Mouse (Mus musculus): ENCODE results near the gene Gcgr. TPM values are rescaled to one million over a fixed set of nuclear protein-coding genes. Genes with fewer than 3 reads are reported as not detected.
"Not testable (repeated sequence)": the region's sequence is repeated elsewhere in the genome, so short reads cannot be mapped to it uniquely, and the experiment has no call there.

Gcgr gene
- polyA plus RNA-seq, 1 experiment from 2014 or later = not detected

DNA sequence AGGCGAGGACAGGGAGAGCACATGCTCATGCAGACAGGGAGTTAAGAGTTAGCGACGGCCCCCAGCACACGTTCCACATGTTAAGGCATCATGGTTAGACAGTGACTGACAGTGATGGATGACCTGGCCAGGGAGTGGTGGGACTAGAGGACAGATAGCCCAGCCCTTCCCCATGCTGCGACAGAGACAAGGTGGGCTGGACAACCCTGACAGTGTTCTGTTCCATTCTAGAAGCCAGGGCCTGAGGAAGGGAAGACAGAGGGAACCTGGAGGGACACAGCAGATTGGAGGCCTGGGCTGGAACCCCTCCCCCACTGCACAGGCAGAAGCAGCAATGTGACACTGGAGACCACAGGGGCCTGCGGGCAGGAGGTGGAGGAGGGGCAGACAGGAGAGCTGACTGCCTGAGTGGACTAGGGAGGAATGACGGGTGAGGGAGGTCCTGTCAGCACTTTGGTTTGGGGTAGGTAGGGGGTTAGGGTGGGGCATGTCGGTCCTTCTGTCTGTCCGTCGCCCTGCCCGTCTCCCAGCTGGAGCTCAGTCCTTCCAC is 48.3 kb downstream of the Gcgr start:
- H3K4me1 ChIP-seq (replicated peaks; ENCODE audit: control insufficient read depth, insufficient read depth, low read length) = peaks cover 13% of the 10 kb centered on the region
- H3K4me3 ChIP-seq (ENCODE audit: low read depth, low read length) = no peak overlapping the region
- 87% methylated on average over 11 of the region's 11 CpGs for WGBS

DNA sequence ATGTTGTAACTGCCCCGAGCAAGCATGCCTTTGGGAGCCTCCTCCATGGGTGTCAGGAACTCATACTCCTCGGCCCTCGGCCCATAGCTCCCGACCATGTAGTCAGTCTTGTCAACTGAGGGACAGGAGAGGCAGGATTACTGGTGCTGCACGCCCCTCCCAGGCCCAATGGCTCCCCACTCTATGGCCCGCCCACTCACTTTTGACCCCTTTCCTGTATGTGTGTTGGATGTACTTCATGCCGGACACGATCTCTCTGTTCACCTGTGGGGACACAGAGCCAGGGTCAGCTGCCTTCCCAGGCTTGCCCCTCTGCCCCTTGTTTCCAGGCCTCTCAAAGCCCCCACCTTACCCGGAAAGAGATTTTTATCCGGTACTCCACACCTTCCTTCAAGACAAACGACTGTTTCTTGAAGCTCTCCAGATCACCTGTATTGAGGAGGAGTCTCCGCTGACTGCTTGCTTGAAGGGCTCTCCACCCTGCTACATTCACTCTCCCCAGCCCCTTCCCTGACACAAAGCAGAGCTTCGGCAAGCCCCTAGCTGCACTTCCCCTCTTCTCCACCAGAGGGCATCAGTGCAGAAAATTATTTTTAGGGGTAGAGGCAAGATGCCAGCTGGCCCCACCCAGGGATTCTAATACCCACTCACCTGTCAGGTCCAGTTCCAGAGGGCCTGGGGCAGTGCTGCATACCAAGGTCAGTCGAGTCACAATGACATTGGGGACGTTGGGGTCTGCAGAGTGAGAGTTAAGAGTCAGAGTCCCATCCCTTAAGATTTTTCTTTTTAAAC is 49.0 kb downstream of the Gcgr start:
- Histone ChIP-seq H3K9ac (ENCODE audit: low read length) (peak overlapping the region; percentile 30), H3K9me3 (ENCODE audit: control insufficient read depth, low read length) (peaks cover 3% of the 10 kb centered on the region; the same call in 1 of the 2 replicates), H3K27ac (ENCODE audit: low read depth, low read length) (no peak overlapping the region), H3K27me3 (ENCODE audit: control insufficient read depth, insufficient read depth, low read length) (no peaks in the 10 kb centered on the region), H3K4me1 (replicated peaks; ENCODE audit: control insufficient read depth, insufficient read depth, low read length) (peaks cover 10% of the 10 kb centered on the region), H3K4me2 (ENCODE audit: low read depth, low read length, severe bottlenecking) (peak overlapping the region; percentile 87), H3K36me3 (ENCODE audit: control insufficient read depth, insufficient read depth, low read length) (peaks cover 20% of the 10 kb centered on the region), H3K4me3 (ENCODE audit: low read depth, low read length) (peak overlapping the region; percentile 97)
- WGBS = 63% methylated on average over 15 of the region's 15 CpGs
- ATAC-seq (replicated peaks; ENCODE audit: low FRiP score) (no peak), DNase-seq (ENCODE audit: low spot score) (peak; percentile 90)

More for the DNA sequence above, 48.3 kb downstream of the Gcgr start:
- no peaks in the 10 kb centered on the region; the same call in 1 of the 2 replicates for H3K9me3 ChIP-seq (ENCODE audit: control insufficient read depth, low read length)
- ATAC-seq (replicated peaks; ENCODE audit: low FRiP score) (no peak), DNase-seq (ENCODE audit: low spot score) (no peak)
- H3K9ac ChIP-seq (ENCODE audit: low read length) = no peak overlapping the region
- H3K4me2 ChIP-seq (ENCODE audit: low read depth, low read length, severe bottlenecking) = no peak overlapping the region
- peaks cover 16% of the 10 kb centered on the region for H3K36me3 ChIP-seq (ENCODE audit: control insufficient read depth, insufficient read depth, low read length)
- no peak overlapping the region for H3K27ac ChIP-seq (ENCODE audit: low read depth, low read length)
- no peaks in the 10 kb centered on the region for H3K27me3 ChIP-seq (ENCODE audit: control insufficient read depth, insufficient read depth, low read length)

DNA sequence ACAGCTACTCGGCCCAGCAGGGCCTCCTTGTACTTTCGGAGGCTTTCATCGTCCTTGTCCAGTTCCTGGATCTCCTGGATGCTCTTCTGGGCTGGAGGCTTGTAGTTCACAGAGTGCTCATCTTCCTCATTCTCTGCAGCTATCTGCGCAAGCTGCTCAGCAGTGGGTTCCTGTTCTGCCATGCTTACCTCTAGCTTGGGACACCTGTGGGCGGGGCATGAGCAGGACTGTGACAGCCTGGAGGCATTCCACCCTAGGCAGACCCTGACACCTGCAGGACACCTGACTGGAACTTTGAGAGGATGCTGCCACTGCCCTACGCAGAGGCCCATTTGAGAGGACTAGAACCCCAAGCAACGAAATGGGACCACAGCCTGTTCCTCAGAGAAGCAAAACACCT is 49.7 kb downstream of the Gcgr start:
- peaks cover 22% of the 10 kb centered on the region for H3K36me3 ChIP-seq (ENCODE audit: control insufficient read depth, insufficient read depth, low read length)
- H3K4me3 ChIP-seq (ENCODE audit: low read depth, low read length) = peak overlapping the region; percentile 97
- no peak for DNase-seq (ENCODE audit: low spot score)
- H3K27me3 ChIP-seq (ENCODE audit: control insufficient read depth, insufficient read depth, low read length) = no peaks in the 10 kb centered on the region
- WGBS = 70% methylated on average over 7 of the region's 7 CpGs
- ATAC-seq (replicated peaks; ENCODE audit: low FRiP score) = no peak
- H3K27ac ChIP-seq (ENCODE audit: low read depth, low read length) = no peak overlapping the region
- H3K4me2 ChIP-seq (ENCODE audit: low read depth, low read length, severe bottlenecking) = peak overlapping the region; percentile 87
- peaks cover 10% of the 10 kb centered on the region for H3K4me1 ChIP-seq (replicated peaks; ENCODE audit: control insufficient read depth, insufficient read depth, low read length)
- H3K9me3 ChIP-seq (ENCODE audit: control insufficient read depth, low read length) = peaks cover 3% of the 10 kb centered on the region; the same call in 1 of the 2 replicates
- peak overlapping the region; percentile 80 for H3K9ac ChIP-seq (ENCODE audit: low read length)

DNA sequence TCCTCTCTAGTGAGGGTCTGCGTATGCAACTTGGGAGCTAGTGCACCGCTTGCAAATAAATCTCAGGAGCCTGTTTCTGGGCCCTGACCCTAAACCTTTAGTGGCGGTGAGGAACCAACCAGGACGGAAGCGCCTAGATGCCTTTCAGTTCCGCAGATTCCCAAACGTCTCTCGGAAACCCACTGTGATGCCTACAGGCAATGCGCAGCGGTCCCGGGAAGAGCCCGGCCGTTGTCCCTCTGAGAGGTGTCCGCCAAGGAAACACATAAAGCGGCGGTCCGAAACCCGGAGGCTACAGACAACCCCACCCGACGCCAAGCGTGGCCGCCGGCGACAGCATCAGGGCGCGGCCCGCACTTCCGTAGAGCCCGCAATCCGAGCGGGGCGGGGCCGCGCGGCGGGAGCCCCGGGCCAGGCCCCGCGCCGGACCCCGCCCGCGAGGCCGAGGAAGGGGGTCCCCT is 50.4 kb downstream of the Gcgr start:
- Histone ChIP-seq H3K9me3 (ENCODE audit: control insufficient read depth, low read length) (peaks cover 3% of the 10 kb centered on the region; the same call in 1 of the 2 replicates), H3K9ac (ENCODE audit: low read length) (peak overlapping the region; percentile 80), H3K4me2 (ENCODE audit: low read depth, low read length, severe bottlenecking) (peak overlapping the region; percentile 87), H3K4me3 (ENCODE audit: low read depth, low read length) (peak overlapping the region; percentile 97), H3K27me3 (ENCODE audit: control insufficient read depth, insufficient read depth, low read length) (no peaks in the 10 kb centered on the region), H3K4me1 (replicated peaks; ENCODE audit: control insufficient read depth, insufficient read depth, low read length) (peaks cover 10% of the 10 kb centered on the region), H3K36me3 (ENCODE audit: control insufficient read depth, insufficient read depth, low read length) (peaks cover 25% of the 10 kb centered on the region), H3K27ac (ENCODE audit: low read depth, low read length) (peak overlapping the region; percentile 84)
- WGBS = under 1% methylated on average over 44 of the region's 44 CpGs
- peak; percentile 20 for ATAC-seq (replicated peaks; ENCODE audit: low FRiP score)
- DNase-seq (ENCODE audit: low spot score) = peak; percentile 69

DNA sequence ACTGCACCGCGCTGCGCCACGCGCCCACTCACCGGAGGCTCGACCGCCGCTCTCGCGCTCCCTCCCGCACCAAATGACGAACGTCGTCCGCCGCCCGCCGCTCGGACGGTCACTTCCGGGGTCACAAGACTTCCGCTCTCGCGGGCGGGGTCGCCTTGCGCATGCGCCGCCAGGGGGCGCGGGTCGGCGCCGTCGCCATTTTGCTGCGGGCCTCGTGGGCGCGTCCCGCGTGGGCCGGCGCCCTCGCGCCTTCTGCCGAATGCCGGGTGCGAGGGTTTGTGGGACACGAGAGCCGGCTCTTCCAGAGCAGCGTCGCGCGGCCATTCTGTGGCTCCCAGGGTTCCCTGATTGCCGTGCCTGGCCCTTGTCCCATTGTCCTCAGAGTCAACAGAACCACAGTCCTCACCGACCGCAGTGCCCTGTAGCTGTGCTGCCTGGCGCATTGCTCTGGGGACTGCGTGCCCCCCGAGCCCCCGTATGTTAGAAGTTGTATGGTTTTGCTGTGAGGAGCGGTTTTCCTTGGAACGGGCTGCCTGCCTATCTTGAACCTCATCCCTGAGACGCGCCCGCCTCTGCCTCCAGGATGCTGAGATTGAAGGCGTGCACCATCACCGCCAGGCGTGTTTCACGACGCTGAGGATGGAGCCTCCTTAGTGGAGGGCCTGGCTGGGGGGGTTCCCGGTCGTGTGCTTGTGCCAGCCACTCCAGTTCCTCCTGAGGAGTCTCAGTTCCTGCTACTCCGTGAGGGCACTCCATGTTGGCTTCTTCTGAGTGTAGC is 51.2 kb downstream of the Gcgr start, which contains the start of gene Arhgdia:
TSS of gene Arhgdia (minus strand) at position 135 of the 778 bp plus-strand sequence.
- WGBS = 6% methylated on average over 69 of the region's 75 CpGs

DNA sequence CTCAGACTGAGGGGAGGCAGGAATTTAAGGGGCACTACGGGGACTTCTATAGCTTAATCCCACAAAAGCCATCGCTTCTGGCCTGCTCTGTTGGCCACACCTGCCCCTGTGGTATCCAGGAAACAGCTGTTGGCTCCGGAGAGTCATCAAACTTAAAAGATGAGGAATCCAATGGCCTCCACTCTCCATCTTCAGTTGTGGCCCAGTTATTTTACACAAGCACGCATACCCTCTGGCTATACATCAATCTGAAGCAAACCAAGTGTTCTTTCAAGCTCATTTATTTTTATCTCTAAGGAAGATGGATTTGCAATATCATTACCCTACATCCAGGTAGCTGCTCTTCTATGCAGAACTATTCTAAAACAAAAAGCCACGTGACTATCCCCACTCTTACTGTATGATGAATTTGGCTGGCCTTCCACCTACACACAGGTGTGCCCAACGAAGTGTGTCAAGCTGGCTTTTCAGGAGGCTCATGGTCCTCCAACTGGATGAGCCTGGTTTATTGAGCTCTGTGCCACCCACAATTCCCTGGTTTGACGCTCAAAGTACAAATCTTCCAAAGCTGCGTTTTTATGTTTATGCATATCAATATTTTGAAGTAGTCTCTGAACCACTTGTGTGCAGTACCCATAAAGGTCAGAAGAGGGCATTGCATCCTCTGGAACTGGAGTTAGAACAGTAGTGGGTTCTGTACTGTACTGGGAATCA is 51.9 kb downstream of the Gcgr start:
- peaks cover 10% of the 10 kb centered on the region for H3K4me1 ChIP-seq (replicated peaks; ENCODE audit: control insufficient read depth, insufficient read depth, low read length)

More for the DNA sequence above, 51.2 kb downstream of the Gcgr start, which contains the start of gene Arhgdia:
- Histone ChIP-seq H3K4me3 (ENCODE audit: low read depth, low read length) (peak within 1 kb of the TSS; percentile 97), H3K27me3 (ENCODE audit: control insufficient read depth, insufficient read depth, low read length) (no peaks in the 10 kb centered on the region), H3K4me1 (replicated peaks; ENCODE audit: control insufficient read depth, insufficient read depth, low read length) (peaks cover 10% of the 10 kb centered on the region), H3K27ac (ENCODE audit: low read depth, low read length) (peak within 1 kb of the TSS; percentile 84), H3K36me3 (ENCODE audit: control insufficient read depth, insufficient read depth, low read length) (peaks cover 28% of the 10 kb centered on the region), H3K4me2 (ENCODE audit: low read depth, low read length, severe bottlenecking) (peak within 1 kb of the TSS; percentile 87), H3K9ac (ENCODE audit: low read length) (peak within 1 kb of the TSS; percentile 80), H3K9me3 (ENCODE audit: control insufficient read depth, low read length) (peaks cover 3% of the 10 kb centered on the region; the same call in 1 of the 2 replicates)
- peak; percentile 95 for DNase-seq (ENCODE audit: low spot score)
- ATAC-seq (replicated peaks; ENCODE audit: low FRiP score) = peak; percentile 63

DNA sequence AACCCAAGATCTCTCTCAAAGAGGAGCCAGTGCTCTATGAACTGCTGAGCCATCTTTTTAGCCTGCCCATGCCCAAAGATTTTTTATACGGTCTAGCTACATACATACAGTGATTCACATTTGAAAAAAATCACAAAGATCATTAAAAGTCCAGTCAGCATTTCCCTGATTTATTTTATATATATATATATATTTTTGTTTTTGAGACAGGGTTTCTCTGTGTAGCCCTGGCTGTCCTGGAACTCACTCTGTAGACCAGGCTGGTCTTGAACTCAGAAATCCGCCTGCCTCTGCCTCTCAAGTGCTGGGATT is 52.4 kb downstream of the Gcgr start:
- not testable (repeated sequence) for ATAC-seq (replicated peaks; ENCODE audit: low FRiP score); H3K4me3 ChIP-seq (ENCODE audit: low read depth, low read length)

More for the DNA sequence above, 51.9 kb downstream of the Gcgr start:
- DNase-seq (ENCODE audit: low spot score) (no peak), ATAC-seq (replicated peaks; ENCODE audit: low FRiP score) (no peak)
- peak overlapping the region; percentile 84 for H3K27ac ChIP-seq (ENCODE audit: low read depth, low read length)
- peaks cover 3% of the 10 kb centered on the region; the same call in 1 of the 2 replicates for H3K9me3 ChIP-seq (ENCODE audit: control insufficient read depth, low read length)
- H3K4me3 ChIP-seq (ENCODE audit: low read depth, low read length) = peak overlapping the region; percentile 97
- peaks cover 28% of the 10 kb centered on the region for H3K36me3 ChIP-seq (ENCODE audit: control insufficient read depth, insufficient read depth, low read length)
- H3K9ac ChIP-seq (ENCODE audit: low read length) = peak overlapping the region; percentile 80
- H3K27me3 ChIP-seq (ENCODE audit: control insufficient read depth, insufficient read depth, low read length) = no peaks in the 10 kb centered on the region
- peak overlapping the region; percentile 87 for H3K4me2 ChIP-seq (ENCODE audit: low read depth, low read length, severe bottlenecking)
- 76% methylated on average over 8 of the region's 8 CpGs for WGBS

DNA sequence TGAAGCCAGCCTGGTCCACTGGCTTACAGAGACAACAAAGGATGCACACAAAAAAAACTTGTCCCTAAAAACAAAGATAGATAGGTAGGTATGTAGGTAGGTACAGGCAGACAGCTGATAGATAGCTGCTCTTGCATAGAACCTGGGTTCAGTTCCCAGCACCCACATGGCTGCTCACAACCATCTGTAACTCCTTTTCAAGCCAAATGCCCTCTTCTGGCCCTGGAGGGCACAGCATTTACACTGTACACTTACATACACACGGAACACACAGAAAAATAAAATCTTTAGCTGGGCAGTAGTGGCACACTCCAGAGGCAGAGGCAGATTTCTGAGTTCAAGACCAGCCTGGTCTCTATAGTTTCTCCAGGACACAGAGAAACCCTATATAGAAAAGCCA is 53.4 kb downstream of the Gcgr start:
- Histone ChIP-seq H3K9me3 (ENCODE audit: control insufficient read depth, low read length) (peaks cover 3% of the 10 kb centered on the region; the same call in 1 of the 2 replicates), H3K4me1 (replicated peaks; ENCODE audit: control insufficient read depth, insufficient read depth, low read length) (peaks cover 10% of the 10 kb centered on the region), H3K4me3 (ENCODE audit: low read depth, low read length) (no peak overlapping the region), H3K4me2 (ENCODE audit: low read depth, low read length, severe bottlenecking) (no peak overlapping the region), H3K36me3 (ENCODE audit: control insufficient read depth, insufficient read depth, low read length) (peaks cover 29% of the 10 kb centered on the region), H3K27ac (ENCODE audit: low read depth, low read length) (no peak overlapping the region), H3K9ac (ENCODE audit: low read length) (no peak overlapping the region), H3K27me3 (ENCODE audit: control insufficient read depth, insufficient read depth, low read length) (no peaks in the 10 kb centered on the region)
- DNase-seq (ENCODE audit: low spot score) = no peak
- WGBS = 94% methylated on average over 1 of the region's 1 CpGs
- no peak for ATAC-seq (replicated peaks; ENCODE audit: low FRiP score)

More for the DNA sequence above, 52.4 kb downstream of the Gcgr start:
- H3K27me3 ChIP-seq (ENCODE audit: control insufficient read depth, insufficient read depth, low read length); H3K9ac ChIP-seq (ENCODE audit: low read length); H3K4me2 ChIP-seq (ENCODE audit: low read depth, low read length, severe bottlenecking); H3K9me3 ChIP-seq (ENCODE audit: control insufficient read depth, low read length); H3K27ac ChIP-seq (ENCODE audit: low read depth, low read length); DNase-seq (ENCODE audit: low spot score): not testable (repeated sequence)
- Histone ChIP-seq H3K36me3 (ENCODE audit: control insufficient read depth, insufficient read depth, low read length) (peaks cover 30% of the 10 kb centered on the region), H3K4me1 (replicated peaks; ENCODE audit: control insufficient read depth, insufficient read depth, low read length) (peaks cover 10% of the 10 kb centered on the region)
- 81% methylated on average over 2 of the region's 2 CpGs for WGBS
